Mouse (Mus musculus): ENCODE data around the gene Spem1. TPM values are rescaled to one million over a fixed set of nuclear protein-coding genes. Genes with fewer than 3 reads are reported as not detected.

The Spem1 gene
- polyA plus RNA-seq, 1 experiment from 2014 or later: not detected

DNA sequence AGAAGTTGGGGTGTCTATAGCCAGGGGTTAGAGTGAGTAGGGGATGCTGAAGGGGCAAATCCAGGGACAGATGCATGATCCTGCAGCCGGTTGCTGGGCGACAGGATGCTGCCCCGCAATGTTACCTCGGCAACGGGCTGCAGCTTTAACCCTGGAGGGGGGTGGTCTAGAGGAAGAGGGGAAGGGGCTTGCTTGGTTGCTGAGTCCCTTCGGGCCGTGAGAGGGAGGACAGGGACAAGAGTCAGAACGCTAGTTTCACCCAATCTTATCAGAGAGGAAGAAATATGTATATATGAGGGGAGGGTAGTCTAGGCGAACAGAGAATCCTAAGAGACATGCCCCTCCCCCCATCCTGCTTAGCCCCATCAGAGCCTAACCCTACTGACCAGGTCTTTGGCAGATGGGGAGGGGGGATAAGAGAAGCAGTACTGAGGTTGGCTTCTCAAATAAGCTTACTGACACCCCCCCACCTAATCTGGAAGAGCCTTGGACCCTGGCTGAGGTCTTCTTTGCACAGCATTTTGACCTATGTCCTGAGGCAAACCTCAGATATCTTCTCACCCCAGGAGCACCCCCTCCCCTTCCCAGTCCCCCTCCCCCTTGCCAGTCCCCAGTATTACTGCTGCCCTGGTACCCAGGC lies 13.5 kb upstream of the Spem1 start:
- Histone ChIP-seq H3K36me3 (peaks cover 13% of the 10 kb centered on the region; the same call in 1 of the 2 replicates), H3K4me1 (peaks cover 43% of the 10 kb centered on the region), H3K9ac (no peak overlapping the region), H3K9me3 (no peaks in the 10 kb centered on the region), H3K4me3 (peak overlapping the region; percentile 71; the same call in 1 of the 2 replicates), H3K4me2 (peak overlapping the region; percentile 98), H3K27me3 (peaks cover 20% of the 10 kb centered on the region), H3K27ac (no peak overlapping the region)
- ATAC-seq (ENCODE audit: borderline replicate concordance, extremely low read depth, low FRiP score, low TSS enrichment): no peak
- 14% methylated on average over 9 of the region's 9 CpGs for WGBS

DNA sequence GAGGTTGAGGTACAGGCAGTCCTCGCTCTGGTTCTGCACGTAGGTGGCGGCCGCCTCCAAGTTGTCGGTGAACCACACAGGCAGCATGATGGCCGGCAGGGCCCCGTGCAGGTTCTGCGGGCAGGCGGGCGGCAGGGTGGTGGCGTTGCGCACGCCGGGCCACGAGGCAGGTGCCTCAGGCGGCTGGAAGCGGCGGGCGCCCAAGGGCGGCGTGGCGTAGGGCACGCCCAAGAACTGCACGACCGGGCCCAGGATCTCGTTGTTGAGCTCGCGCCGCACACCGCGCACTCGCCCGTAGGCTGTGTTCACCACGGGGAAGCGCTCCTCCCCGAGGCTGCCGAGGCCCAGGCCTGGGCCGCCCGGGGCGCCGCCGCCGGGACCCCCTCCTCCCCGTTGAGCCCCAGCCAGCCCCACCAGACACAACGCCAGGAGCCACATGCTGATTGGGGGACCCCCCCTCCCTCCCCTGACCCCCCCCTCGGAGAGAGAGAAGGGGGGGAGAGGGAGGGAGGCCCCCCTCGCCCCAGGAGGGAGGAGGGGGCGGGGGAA lies 12.1 kb upstream of the Spem1 start:
- Histone ChIP-seq H3K4me3 (peak overlapping the region; percentile 37), H3K27me3 (peaks cover 20% of the 10 kb centered on the region), H3K4me1 (peaks cover 39% of the 10 kb centered on the region), H3K36me3 (peaks cover 13% of the 10 kb centered on the region; the same call in 1 of the 2 replicates), H3K9me3 (no peaks in the 10 kb centered on the region), H3K9ac (peak overlapping the region; percentile 58), H3K4me2 (peak overlapping the region; percentile 98), H3K27ac (0 out of 2 replicates have a peak overlapping the region, but pooled peaks have one; percentile 14)
- ATAC-seq (ENCODE audit: borderline replicate concordance, extremely low read depth, low FRiP score, low TSS enrichment): no peak
- 13% methylated on average over 35 of the region's 48 CpGs for WGBS

DNA sequence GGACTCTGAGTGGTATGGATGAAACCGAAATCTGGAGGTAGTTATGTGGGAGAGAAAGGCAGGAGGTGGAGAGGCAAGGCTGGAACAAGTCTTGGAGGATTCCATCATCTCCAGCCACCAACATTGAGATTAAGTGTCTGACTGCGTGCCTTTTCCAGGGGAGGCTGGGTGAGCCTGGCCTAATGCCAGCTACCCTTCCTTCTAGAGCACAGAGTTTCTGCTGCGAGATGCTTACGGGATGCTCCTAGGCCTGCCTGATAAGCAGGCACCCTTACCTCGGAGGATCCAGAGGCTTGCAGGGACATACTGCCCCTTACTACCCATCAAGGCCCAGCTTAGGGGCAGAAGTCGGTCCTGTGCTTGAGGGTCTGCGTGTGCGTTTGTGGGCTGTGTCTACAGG lies 11.6 kb upstream of the Spem1 start:
- 49% methylated on average over 8 of the region's 8 CpGs for WGBS
- peak overlapping the region; percentile 37 for H3K4me3 ChIP-seq
- peaks cover 20% of the 10 kb centered on the region for H3K27me3 ChIP-seq

DNA sequence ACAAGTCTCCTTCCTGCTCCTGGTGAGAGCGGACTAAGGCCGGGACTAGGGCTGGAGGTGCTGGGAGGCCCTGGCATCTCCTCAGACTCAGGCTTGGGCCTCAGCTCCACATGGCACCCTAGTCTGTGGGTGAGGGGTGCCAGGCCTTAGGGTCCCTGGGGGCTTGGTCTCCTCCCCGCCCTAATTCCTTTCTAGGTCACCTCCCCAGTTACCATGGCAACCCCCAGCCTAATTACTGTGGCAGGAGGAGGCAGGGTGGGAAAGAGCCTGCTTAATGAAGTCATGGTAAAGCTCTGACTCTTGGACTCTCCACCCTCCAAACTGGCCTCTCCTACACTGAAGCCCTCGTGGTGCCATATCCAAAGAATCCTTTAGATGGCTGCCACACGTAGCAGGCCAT lies 6.9 kb upstream of the Spem1 start:
- H3K4me3 ChIP-seq: no peak overlapping the region
- H3K9ac ChIP-seq: no peak overlapping the region
- H3K36me3 ChIP-seq: peaks cover 39% of the 10 kb centered on the region
- H3K4me1 ChIP-seq: peaks cover 6% of the 10 kb centered on the region
- no peak for ATAC-seq (ENCODE audit: borderline replicate concordance, extremely low read depth, low FRiP score, low TSS enrichment)
- H3K27ac ChIP-seq: no peak overlapping the region
- peaks cover 8% of the 10 kb centered on the region for H3K27me3 ChIP-seq
- no peak overlapping the region for H3K4me2 ChIP-seq
- H3K9me3 ChIP-seq: no peaks in the 10 kb centered on the region
- 74% methylated on average over 5 of the region's 5 CpGs for WGBS

More for the DNA sequence above, 11.6 kb upstream of the Spem1 start:
- H3K4me2 ChIP-seq: peak overlapping the region; percentile 98
- H3K36me3 ChIP-seq: peaks cover 13% of the 10 kb centered on the region; the same call in 1 of the 2 replicates
- peak overlapping the region; percentile 58 for H3K9ac ChIP-seq
- no peak for ATAC-seq (ENCODE audit: borderline replicate concordance, extremely low read depth, low FRiP score, low TSS enrichment)
- H3K27ac ChIP-seq: no peak overlapping the region
- no peaks in the 10 kb centered on the region for H3K9me3 ChIP-seq
- peaks cover 37% of the 10 kb centered on the region for H3K4me1 ChIP-seq

GRCm38 (mm10) chr11:69823456-69823855 lies 1.5 kb upstream of the Spem1 start:
- Histone ChIP-seq H3K9me3 (no peaks in the 10 kb centered on the region), H3K9ac (no peak overlapping the region), H3K27me3 (no peaks in the 10 kb centered on the region), H3K4me1 (no peaks in the 10 kb centered on the region), H3K27ac (no peak overlapping the region), H3K4me3 (no peak overlapping the region), H3K4me2 (no peak overlapping the region), H3K36me3 (peaks cover 26% of the 10 kb centered on the region)
- no peak for ATAC-seq (ENCODE audit: borderline replicate concordance, extremely low read depth, low FRiP score, low TSS enrichment)
- 72% methylated on average over 2 of the region's 2 CpGs for WGBS

- Histone ChIP-seq H3K9me3 (no peaks in the 10 kb centered on the region), H3K27me3 (no peaks in the 10 kb centered on the region), H3K27ac (no peak overlapping the region), H3K4me3 (no peak overlapping the region), H3K4me1 (no peaks in the 10 kb centered on the region), H3K4me2 (no peak overlapping the region), H3K9ac (no peak overlapping the region), H3K36me3 (no peaks in the 10 kb centered on the region)
- WGBS: 91% methylated on average over 8 of the region's 8 CpGs
- ATAC-seq (ENCODE audit: borderline replicate concordance, extremely low read depth, low FRiP score, low TSS enrichment): no peak
Measured at GRCm38 (mm10) chr11:69818871-69819270, 3.1 kb downstream of the Spem1 start.

DNA sequence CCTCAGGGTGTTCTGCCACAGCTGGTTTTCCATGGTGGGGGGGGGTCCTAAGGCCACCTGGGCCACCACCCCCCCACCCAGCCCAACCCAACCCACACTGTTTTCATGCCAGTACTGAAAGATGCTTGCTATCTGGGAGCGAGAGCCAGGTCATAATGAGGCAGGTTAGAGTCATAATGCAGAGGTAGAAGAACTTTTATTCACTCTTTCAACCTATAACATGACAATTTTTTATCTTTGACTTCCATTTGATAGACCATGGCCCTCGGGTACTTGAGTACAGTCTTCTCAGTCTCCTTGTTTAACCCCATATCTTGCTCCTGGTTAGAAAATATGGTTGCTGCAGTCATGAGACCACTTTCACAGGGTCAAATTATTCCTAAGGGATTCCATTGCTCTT lies 3.6 kb downstream of the Spem1 start, which contains the start of gene Spem2:
Gene Spem2 (minus strand): TSS at position 101 of the 400 bp plus-strand sequence.
- WGBS: 77% methylated on average over 2 of the region's 2 CpGs
- H3K27me3 ChIP-seq: no peaks in the 10 kb centered on the region
- H3K4me3 ChIP-seq: no peak within 1 kb of the TSS
- H3K9ac ChIP-seq: no peak within 1 kb of the TSS
- no peaks in the 10 kb centered on the region for H3K4me1 ChIP-seq
- no peaks in the 10 kb centered on the region for H3K9me3 ChIP-seq
- no peaks in the 10 kb centered on the region for H3K36me3 ChIP-seq
- no peak for ATAC-seq (ENCODE audit: borderline replicate concordance, extremely low read depth, low FRiP score, low TSS enrichment)
- no peak within 1 kb of the TSS for H3K4me2 ChIP-seq
- H3K27ac ChIP-seq: no peak within 1 kb of the TSS

- 80% methylated on average over 12 of the region's 12 CpGs for WGBS
- Histone ChIP-seq H3K27me3 (no peaks in the 10 kb centered on the region), H3K4me3 (no peak overlapping the region), H3K9ac (no peak overlapping the region), H3K4me1 (no peaks in the 10 kb centered on the region), H3K4me2 (no peak overlapping the region), H3K27ac (no peak overlapping the region), H3K36me3 (no peaks in the 10 kb centered on the region), H3K9me3 (no peaks in the 10 kb centered on the region)
- ATAC-seq (ENCODE audit: borderline replicate concordance, extremely low read depth, low FRiP score, low TSS enrichment): no peak
Measured at GRCm38 (mm10) chr11:69816520-69816919, 5.5 kb downstream of the Spem1 start.

GRCm38 (mm10) chr11:69815155-69815554 lies 6.8 kb downstream of the Spem1 start, which contains the start of gene Gm39566:
Gene Gm39566, minus strand, starts transcription at chr11:69815298.
- ATAC-seq (ENCODE audit: borderline replicate concordance, extremely low read depth, low FRiP score, low TSS enrichment): no peak
- H3K4me2 ChIP-seq: no peak within 1 kb of the TSS
- H3K27me3 ChIP-seq: no peaks in the 10 kb centered on the region
- 52% methylated on average over 10 of the region's 10 CpGs for WGBS
- H3K4me3 ChIP-seq: no peak within 1 kb of the TSS
- no peak within 1 kb of the TSS for H3K27ac ChIP-seq
- H3K36me3 ChIP-seq: no peaks in the 10 kb centered on the region
- no peaks in the 10 kb centered on the region for H3K9me3 ChIP-seq
- H3K4me1 ChIP-seq: no peaks in the 10 kb centered on the region
- no peak within 1 kb of the TSS for H3K9ac ChIP-seq

DNA sequence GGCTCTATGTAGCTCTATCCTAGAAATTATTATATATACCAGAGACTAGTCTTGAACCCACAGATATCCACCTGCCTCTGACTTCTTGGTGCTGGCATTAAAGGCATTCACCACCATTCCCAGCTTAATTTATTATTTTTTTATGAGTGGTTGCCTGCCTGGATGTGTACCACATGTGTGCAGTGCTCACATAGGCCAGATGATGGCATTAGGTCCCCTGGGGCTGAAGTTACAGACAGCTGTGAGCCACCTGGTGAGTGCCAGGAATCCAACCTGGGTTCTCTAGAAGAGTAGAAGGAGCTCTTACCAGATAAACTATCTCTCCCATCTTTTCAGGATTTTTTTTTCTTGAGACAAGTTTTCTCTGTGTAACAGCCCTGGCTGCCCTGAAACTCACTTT lies 11.7 kb downstream of the Spem1 start:
- H3K4me3 ChIP-seq: no peak overlapping the region
- ATAC-seq (ENCODE audit: borderline replicate concordance, extremely low read depth, low FRiP score, low TSS enrichment): no peak
- H3K27me3 ChIP-seq: peaks cover 6% of the 10 kb centered on the region
- no peaks in the 10 kb centered on the region for H3K4me1 ChIP-seq
- H3K9me3 ChIP-seq: no peaks in the 10 kb centered on the region
- no peak overlapping the region for H3K4me2 ChIP-seq
- H3K27ac ChIP-seq: no peak overlapping the region
- H3K36me3 ChIP-seq: no peaks in the 10 kb centered on the region
- H3K9ac ChIP-seq: no peak overlapping the region

GRCm38 (mm10) chr11:69807641-69808040 lies 14.3 kb downstream of the Spem1 start:
- no peaks in the 10 kb centered on the region for H3K9me3 ChIP-seq
- peaks cover 25% of the 10 kb centered on the region for H3K27me3 ChIP-seq
- no peak for ATAC-seq (ENCODE audit: borderline replicate concordance, extremely low read depth, low FRiP score, low TSS enrichment)
- 55% methylated on average over 2 of the region's 2 CpGs for WGBS
- no peak overlapping the region for H3K4me2 ChIP-seq
- no peak overlapping the region for H3K9ac ChIP-seq
- H3K27ac ChIP-seq: no peak overlapping the region
- H3K4me1 ChIP-seq: peaks cover 25% of the 10 kb centered on the region
- no peaks in the 10 kb centered on the region for H3K36me3 ChIP-seq
- H3K4me3 ChIP-seq: no peak overlapping the region

- WGBS: 75% methylated on average over 4 of the region's 4 CpGs
- H3K27ac ChIP-seq: no peak overlapping the region
- H3K4me1 ChIP-seq: peaks cover 37% of the 10 kb centered on the region
- no peak for ATAC-seq (ENCODE audit: borderline replicate concordance, extremely low read depth, low FRiP score, low TSS enrichment)
- H3K9me3 ChIP-seq: no peaks in the 10 kb centered on the region
- no peak overlapping the region for H3K4me3 ChIP-seq
- peaks cover 38% of the 10 kb centered on the region for H3K27me3 ChIP-seq
- H3K9ac ChIP-seq: no peak overlapping the region
- H3K36me3 ChIP-seq: no peaks in the 10 kb centered on the region
- no peak overlapping the region for H3K4me2 ChIP-seq
Measured at GRCm38 (mm10) chr11:69806378-69806777, 15.6 kb downstream of the Spem1 start.

All from lung, embryonic 15.5 days (tissue).